Mouse (Mus musculus): ENCODE results near the gene Olfr535. TPM values are rescaled to one million over a fixed set of nuclear protein-coding genes. Genes with fewer than 3 reads are reported as not detected.
A peak's percentile ranks its signal among the peaks of the same experiment; 100 is the strongest.
"Not testable (repeated sequence)": the region's sequence is repeated elsewhere in the genome, so short reads cannot be mapped to it uniquely, and the experiment has no call there.

Olfr535 gene
- under 1 TPM; 0.25 to 0.51 TPM for total RNA-seq (2021)

DNA sequence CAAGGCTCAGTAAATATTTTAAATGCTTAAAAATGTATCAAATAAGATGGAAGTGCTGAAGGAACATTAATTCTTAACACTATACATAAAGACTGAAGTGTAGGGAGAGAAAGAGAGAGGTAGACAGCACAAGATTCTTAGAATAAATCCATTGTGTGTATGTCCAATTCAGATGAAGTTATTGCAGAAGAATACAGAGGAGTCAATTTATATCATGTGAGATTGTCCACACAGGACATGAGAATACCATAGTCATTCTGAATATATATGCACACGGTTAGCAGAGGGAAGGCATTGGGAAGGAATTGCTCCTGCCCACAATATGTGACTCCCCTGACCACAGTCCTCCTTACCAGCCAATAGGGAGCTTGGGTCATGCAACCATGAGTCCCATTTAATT, at the start of gene Olfr535:
TSS of gene Olfr535 (plus strand) at position 301 of the 400 bp plus-strand sequence.
- DNase-seq, result no peak

DNA sequence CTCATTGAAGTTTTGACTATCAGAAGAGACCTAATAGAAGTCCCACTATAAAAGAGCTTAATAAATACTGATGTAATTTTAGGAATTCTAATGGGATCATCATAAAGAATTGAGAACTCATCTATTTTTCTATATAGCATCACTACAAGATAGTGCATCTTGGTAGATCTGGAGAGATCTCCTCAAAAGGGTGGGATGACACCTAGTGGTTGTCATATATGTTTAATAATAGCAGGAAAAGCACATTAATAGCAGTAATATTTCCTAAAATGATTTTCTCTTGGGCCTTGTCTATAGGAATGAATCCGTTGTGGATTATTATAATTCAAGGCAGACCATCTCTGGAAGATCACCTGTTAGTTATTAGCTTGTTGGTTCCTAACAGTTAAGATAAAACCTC, 40.9 kb upstream of the Olfr535 start:
- DNase-seq, result no peak

DNA sequence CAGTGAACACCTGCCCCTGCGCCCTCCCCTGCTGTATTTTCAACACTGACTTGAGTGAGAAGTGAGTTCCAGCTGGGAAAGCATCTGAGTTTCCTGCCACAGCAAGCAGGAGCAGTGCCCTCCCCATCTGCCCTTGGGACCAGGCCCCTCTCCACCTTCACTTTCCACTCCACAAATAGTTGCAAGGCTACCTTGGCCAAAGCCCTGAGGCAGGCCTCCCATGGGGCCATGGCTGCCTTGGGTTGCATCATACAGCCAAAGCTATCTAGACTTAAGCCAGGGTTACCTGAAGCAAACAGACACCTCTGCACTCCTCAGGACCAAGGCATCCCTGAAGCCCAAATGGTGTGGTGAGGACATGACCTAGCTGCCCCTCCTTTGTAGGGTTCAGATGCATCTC, 20.9 kb upstream of the Olfr535 start, which contains the start of gene Olfr533:
TSS of gene Olfr533 (plus strand) at position 301 of the 400 bp plus-strand sequence.
- not testable (repeated sequence) for DNase-seq

DNA sequence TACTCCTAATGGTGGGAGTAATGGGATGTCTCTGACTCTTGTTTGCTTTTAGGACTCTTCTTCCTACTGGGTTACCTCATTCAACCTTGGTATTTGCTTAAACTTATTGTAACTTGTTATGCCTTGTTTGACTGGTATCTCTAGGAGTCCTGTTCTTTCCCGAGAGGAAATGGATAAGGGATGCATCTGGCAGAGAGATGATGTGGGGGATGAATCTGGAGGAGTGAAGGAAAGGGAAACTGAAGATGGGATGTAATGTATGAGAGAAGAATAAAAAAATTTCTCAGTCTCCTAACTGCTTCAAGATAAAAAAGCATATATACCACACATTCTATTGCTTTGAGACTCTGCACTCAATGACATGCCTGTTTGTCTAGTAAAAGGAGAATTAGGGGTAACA, 6.1 kb upstream of the Olfr535 start:
- DNase-seq, result no peak

DNA sequence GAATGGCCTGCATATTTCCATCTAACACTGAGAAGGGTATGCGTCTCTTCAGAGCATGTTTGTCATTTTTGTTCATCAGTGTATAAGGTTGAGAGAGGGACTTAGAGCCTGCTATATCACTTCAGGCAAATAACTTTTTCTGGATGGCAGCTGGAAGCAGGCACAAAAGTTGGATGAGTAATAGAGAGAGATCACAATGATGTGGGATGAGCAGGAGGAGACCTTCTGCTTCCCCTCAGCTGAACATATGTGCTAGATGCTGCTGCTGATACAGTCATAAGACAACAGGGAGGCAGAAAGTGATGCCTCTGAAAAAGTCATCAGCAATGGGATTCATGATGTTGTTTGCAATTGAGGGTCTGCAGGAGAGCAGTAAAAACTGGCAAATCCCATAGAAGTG, 5.3 kb upstream of the Olfr535 start:
- DNase-seq, result peak; percentile 56 to 70

DNA sequence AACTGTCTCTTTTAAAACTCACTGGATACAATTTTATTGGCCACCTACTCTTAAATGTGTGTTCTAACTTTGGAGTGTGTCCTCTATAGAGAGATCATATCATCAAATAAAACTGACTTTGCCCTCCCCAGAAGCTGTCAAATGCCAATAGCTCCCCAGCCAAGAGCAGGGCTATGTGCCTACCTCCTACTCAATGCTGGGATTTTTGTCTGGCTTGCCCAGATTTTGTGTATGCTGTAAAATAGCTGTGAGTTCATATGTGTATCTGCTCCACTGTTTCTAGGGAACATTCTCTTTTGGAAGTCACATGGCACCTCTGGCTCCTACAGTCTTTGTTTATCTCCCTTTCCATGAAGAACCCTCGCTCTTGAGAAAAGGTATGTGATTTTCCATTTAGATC, 5.0 kb downstream of the Olfr535 start:
- peak in 1 of 2 experiments; percentile 9 for DNase-seq

DNA sequence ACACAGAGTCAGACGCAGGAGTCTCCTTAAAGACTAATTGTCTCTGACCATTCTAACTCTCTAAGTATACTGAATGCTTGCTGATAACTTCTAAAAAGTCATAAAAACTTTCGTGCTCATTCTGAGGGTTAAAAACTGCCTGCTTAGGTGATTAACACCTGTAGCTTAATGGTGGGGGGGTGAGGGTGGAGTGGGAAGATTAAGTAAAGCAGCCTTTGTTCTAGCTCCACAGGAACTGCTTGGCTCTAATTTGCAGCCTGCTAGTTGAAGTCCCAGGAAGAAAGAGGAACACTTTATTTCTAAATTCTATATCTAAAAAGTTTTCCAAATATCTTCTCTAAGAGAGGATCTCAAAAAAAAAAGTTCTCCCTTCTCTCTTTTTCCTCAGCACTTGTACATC, 10.2 kb downstream of the Olfr535 start:
- no peak for DNase-seq

DNA sequence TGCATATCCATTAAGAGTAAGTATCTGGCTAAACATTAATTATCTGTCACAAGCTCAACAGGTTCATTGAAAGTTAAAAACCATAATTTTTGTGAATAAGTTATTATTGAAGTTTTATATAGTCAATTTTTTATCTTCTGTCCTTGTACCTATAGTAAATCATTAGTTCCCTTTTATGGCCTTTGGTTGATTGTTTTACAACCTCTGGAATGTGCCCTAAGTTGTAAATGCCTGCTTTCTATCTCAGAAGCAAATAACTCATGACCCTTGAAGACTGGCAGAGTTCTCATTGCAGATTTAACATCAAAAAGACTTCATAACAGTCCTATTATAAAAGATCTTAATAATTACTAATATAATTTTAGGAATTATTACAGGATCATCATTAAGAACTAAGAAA, 10.7 kb downstream of the Olfr535 start:
- no peak for DNase-seq

DNA sequence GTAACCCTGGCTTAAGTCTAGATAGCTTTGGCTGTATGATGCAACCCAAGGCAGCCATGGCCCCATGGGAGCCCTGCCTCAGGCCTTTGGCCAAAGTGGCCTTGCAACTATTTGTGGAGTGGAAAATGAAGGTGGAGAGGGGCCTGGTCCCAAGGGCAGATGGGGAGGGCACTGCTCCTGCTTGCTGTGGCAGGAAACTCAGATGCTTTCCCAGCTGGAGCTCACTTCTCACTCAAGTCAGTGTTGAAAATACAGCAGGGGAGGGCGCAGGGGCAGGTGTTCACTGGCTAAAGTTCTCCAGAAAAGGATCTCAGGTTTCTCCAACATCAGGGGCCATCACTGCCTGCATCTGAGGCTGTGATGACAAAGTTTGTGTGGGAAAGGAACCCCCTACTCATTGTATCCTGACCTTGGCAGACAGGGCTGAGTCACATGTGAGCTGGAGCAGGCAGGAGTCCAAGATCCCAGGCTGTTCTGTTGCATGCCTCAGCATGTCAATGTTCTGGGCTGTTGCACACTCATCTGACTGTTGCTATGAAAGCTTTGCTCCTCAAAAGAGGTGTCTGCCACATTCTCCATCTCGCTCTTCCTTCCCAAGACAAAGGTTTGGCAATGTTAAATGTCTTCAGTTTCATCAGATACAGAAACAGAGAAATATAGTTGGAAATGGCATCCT, 23.5 kb downstream of the Olfr535 start, which contains the start of gene Olfr536:
TSS of gene Olfr536 (minus strand) at position 51 of the 676 bp plus-strand sequence.
- peak; percentile 41 to 45 for DNase-seq

DNA sequence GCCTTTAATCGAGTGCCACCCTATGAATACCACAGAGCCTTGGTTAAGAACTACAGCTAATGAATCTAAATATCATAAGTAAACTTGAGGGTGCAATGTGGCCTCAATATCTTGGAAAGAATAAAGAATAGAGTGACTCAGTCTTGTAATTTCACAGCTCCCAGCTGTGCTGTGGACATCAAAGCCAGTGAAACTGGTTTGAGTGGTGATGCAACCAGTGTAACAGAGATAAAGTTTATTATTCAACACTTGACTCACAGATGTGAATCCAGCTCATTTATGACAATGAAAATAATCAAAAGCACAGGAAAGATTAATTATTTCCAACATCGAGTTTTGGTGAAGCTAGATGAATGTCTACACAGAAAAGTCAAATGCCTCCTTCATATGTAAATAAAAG, 55.7 kb downstream of the Olfr535 start:
- DNase-seq, result no peak

Other genes with a start within 250 kb of the Olfr535 start
- under 1 TPM; 0.17 to 0.18 TPM for gene 5830411N06Rik, start 236.9 kb upstream of the Olfr535 start, total RNA-seq (2021)
- not detected for gene Olfr525, start 163.4 kb upstream of the Olfr535 start, total RNA-seq (2021)
- not detected for gene Olfr527, start 150.2 kb upstream of the Olfr535 start, total RNA-seq (2021)
- gene Olfr60, start 122.5 kb upstream of the Olfr535 start, total RNA-seq (2021), result not detected
- not detected for gene Olfr530, start 107.9 kb upstream of the Olfr535 start, total RNA-seq (2021)
- not detected for gene Olfr531, start 81.3 kb upstream of the Olfr535 start, total RNA-seq (2021)
- not detected for gene Olfr532, start 62.6 kb upstream of the Olfr535 start, total RNA-seq (2021)
- not detected for gene Olfr533, start 20.8 kb upstream of the Olfr535 start, total RNA-seq (2021)
- gene Olfr536, start 23.2 kb downstream of the Olfr535 start, total RNA-seq (2021), result not detected
- not detected for gene Olfr538, start 83.7 kb downstream of the Olfr535 start, total RNA-seq (2021)
- under 1 TPM; 0.43 to 0.45 TPM for gene Olfr46, start 117.1 kb downstream of the Olfr535 start, total RNA-seq (2021)
- under 1 TPM in 1 of 2 experiments, not detected in 1; 0.37 TPM for gene Olfr61, start 144.8 kb downstream of the Olfr535 start, total RNA-seq (2021)
- gene Olfr53, start 162.2 kb downstream of the Olfr535 start, total RNA-seq (2021), result not detected
- gene Olfr539, start 175.7 kb downstream of the Olfr535 start, total RNA-seq (2021), result under 1 TPM; 0.17 to 0.43 TPM
- gene Olfr45, start 197.7 kb downstream of the Olfr535 start, total RNA-seq (2021), result under 1 TPM; 0.10 TPM
- not detected for gene Olfr541, start 213.1 kb downstream of the Olfr535 start, total RNA-seq (2021)